Mouse (Mus musculus): ENCODE measurements around the gene Cpeb4.
"Not testable (repeated sequence)": the region's sequence is repeated elsewhere in the genome, so short reads cannot be mapped to it uniquely, and the experiment has no call there.

The Cpeb4 gene

DNA sequence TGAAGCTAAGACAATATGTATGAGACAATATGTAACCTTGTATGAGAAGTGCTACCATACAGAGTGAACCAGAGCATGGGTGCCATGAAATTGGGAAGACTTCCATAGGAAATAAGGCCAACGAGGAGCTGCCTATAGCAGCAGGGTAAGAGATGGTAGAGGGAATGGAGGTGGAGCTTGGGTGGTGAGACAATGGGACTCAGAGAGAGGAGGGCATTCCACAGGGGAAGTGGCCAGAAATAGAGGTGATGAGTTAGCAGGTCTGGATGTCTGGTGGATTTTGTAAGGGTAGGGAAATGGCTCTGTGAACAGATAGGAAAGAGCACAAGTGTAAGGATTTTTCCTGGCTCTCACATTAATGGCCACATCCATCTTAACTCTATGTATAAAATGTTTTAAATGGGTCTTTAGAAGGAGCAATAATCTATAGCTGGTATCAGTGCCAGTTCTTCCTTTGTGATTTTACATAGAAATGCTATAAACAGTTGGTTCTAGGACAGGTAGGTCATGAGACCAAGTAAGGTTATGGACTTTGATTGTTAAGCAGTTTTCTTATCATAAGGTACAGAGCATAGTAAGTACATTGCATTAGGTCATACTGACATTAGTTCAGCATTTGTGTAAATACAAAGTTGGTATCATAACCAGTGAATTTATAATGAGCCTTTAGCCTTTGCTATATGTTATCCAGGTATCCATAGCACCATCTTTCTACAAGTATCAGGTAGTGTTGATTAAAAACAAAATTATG lies 30.4 kb downstream of the Cpeb4 start:
- no peak for DNase-seq

DNA sequence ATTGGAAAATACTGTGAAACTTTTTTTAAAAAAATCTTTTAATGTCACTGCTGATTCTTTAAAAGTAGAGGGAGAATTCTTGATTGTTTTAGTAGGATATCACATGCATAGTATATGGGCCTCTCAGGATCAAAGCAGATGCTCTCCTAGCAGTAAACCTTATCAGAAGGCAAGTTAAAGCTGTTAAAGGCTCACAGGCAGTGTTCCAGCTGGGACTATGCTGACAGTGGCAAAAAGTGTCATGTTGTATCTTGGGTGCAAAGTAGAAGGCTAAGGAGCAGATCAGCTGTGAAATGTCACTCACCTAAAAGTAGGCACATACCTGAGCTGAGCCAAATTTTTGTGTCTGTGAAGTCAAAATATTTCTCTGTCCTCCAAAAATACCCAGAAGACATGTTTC lies 34.5 kb downstream of the Cpeb4 start:
- no peak for DNase-seq

DNA sequence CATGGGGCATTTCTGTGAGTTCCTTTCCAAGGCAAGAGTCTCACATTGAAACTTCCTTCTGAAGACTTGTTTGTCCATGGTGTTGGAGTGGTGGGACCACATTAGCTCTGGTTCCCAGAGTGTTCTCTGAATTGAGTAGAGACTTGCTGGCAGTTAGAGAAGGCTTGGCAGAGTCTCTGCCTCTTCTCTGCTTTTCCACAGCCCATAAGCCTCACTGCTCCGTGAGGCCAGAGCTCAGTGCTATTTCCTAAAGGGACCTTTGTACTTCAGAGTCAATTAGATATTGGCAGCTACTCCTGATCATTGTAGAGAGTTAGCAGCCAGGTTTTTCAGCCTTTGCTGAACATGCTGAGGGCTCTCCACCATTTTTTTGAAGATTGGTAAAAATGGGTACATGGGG lies 35.6 kb downstream of the Cpeb4 start:
- no peak for DNase-seq

DNA sequence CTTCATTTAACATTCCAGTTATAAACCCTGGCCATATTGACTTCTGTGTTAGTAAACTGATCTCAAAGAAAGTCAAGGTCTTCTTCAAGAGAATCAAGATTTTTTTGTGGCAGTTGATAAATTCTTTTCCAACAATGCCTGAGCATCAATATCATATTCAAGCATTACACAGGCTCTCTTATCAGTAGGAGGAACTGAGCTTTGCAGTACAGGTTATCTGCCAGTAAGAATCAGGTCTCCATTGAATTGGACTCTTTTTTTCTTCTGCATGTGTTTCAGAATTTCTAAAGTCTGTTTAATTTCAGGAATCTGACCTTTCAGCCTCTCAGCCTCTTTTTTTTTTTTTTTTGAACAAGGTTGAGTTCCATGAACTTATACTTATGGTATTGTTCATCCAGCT lies 40.9 kb downstream of the Cpeb4 start:
- DNase-seq, result no peak

DNA sequence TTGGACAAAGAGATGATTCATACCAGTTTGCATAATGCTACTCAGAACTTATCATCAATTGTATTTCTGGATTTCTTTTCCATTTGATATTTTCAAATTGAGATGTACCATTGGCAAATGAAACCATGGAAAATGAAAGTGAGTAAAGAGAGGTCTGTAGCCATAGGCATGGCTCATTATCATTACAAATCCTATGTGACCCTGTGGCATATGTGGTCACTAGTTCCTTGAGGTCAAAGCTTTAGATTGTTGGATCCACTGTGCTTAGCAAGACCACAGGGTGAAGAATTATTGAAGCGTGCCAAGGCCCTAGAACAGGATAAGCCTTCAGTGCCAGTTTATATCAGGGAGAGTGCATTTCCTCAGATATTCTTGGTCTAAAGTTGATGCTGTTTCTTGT lies 45.8 kb downstream of the Cpeb4 start:
- DNase-seq, result no peak

DNA sequence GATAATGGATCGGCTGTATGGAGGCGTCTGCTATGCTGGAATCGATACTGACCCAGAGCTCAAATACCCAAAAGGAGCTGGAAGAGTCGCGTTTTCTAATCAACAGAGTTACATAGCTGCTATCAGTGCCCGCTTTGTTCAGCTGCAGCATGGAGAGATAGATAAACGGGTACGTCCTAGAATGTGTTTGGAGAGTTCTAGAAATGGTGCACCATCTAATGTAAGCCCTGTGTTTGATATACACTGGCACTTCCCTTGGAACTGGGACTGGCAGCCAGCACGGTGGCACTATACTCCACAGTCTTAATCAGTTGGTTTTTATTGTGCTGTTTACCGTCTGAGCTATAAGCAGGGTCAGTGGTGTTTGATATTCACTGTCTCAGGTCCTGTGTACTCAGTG lies 58.0 kb downstream of the Cpeb4 start:
- no peak for DNase-seq

DNA sequence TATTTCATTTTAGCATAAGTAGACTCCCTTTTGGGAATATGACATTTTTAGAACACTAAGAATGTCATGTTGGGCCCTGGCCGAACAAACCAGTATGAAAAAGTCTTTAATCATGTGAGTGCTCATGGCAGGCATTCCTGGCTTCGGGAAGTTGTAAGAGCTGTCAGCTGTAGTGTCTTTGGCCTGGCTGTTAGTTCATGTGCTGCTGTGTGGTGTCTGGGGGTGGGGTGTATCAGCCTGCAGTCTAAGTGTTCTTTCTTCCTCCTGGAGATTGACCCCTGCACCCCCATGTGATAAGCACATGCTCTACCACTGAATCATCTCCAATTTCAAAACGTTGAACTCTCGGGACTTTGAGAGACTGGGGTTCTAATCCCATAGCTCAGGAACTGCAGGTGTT lies 63.6 kb downstream of the Cpeb4 start:
- DNase-seq, result no peak

DNA sequence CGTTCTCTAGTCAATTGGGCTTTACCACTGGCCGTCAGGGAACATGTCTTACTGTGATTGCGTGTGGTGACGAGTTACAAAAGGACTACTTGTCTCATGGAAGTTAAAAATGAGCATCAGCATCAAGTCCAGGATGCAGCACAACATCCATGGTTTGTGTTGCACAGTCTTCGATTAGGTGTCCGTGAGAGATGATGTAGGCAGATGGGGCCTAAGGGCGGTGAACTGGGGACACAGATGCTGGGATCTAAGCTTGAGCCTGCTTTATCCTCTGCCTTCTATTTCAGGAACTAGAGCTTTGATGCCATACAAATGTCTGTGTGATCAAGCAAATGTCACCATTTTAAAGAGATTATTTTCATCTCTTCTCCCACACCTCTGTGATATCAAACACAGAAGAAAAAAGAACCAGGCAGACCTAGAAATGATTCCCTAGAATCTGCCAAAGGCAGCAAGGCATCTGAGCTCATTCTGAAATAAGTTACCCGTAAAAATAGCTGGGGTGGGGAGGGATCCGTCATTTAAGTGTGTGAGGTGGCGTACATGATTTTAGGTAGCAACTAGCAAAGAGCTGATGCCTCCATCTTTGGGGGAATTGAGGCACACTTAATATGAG lies 65.0 kb downstream of the Cpeb4 start:
- no peak for DNase-seq

DNA sequence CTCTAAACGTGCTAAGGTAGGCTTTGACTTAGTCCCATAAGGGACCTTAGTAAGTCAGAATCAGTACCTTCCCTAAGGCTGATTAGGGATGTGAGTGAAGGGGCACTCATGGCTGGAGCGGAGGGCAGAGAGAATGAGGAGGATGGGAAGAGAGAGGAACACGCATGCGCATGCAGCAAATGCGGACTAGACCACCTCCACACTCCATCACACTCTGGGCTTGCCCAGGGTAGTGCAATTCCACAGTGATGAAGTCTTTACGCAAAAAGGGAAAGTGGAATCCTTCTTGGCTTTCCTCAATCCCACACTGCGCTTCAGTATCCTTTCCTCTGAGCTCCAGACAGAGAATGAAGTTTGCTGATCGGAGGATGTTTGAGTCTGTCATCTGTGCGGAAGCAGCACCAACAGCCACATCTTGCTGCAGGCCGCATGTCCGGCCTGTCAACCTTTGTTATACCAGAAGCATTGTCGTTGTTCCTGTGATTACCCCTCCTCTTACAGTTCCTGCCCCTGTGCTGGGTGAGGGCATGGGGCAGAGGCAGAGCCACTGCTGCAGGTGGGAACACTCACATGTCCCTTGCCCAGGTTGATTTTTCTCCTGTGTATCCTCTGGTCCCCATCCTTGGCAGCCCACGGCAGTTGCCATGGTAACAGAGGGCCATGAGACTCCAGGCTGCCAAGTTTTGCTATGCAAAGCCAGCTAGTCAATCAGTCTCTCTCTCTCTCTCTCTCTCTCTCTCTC lies 69.1 kb downstream of the Cpeb4 start:
- no peak for DNase-seq

DNA sequence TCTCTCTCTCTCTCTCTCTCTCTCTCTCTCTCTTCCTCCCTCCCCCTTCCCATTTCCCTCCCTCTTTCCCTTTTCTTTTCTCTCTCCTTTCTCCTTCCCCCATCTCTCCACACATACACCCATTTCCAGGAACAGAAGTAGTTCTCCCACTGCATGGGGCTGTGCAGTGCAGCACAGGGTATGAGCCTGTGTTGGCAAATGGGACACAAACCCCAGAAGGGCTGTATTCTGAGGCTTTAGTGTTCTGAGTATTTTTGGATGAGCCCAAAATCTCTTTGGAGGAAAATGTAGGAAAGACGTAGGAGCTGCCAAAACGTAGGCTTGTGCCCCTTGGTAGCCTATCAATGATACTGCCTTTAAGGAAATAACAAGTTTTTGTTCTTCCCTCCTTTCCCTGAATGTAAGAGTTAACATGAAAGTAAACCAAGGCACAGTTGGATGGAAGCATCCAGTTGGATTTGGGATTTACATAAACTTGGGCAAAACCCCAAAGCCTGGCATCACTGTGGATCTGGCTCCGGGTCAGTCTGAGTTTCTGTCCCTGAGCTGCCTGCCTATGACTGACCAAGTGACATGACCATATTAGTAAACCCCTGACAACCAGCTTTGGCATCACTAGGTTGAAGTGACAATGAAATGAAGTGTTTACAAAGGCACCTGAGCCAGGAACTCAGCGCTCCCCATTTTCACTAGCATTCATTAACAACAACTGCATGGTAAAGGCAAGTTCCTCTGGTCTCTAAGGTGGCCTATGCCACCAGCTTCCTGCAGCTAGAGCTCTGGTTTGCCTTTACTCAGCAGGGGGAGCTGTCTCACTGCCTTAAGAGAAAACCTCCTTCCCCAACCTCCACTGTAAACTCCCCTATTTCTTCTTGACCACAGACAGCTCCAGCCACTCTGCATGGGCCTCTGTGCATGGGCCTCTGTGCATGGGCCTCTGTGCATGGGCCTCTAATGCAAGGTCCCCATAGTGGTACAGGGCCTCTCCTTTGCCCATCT lies 69.9 kb downstream of the Cpeb4 start:
- peak; percentile 73 for DNase-seq

DNA sequence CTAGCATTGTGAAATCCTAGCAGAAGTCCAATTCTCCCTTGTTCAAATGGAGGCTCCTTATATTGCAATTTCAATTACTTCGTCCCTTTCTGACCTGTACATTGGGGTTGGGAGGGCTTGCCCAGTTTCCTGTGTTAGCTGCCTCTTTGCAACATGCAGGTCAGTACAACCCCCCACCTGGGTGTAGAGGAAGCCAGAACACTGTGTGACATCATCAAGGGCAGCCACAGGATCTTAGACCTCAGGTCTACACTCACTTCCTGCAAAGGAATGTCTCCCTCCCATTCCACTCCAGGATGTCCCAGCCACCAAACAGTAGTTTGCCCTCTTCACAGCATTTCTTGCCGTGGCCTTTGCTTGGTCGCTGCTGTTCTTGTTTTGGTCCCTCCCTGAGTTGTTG lies 73.5 kb downstream of the Cpeb4 start:
- DNase-seq, result peak; percentile 44

DNA sequence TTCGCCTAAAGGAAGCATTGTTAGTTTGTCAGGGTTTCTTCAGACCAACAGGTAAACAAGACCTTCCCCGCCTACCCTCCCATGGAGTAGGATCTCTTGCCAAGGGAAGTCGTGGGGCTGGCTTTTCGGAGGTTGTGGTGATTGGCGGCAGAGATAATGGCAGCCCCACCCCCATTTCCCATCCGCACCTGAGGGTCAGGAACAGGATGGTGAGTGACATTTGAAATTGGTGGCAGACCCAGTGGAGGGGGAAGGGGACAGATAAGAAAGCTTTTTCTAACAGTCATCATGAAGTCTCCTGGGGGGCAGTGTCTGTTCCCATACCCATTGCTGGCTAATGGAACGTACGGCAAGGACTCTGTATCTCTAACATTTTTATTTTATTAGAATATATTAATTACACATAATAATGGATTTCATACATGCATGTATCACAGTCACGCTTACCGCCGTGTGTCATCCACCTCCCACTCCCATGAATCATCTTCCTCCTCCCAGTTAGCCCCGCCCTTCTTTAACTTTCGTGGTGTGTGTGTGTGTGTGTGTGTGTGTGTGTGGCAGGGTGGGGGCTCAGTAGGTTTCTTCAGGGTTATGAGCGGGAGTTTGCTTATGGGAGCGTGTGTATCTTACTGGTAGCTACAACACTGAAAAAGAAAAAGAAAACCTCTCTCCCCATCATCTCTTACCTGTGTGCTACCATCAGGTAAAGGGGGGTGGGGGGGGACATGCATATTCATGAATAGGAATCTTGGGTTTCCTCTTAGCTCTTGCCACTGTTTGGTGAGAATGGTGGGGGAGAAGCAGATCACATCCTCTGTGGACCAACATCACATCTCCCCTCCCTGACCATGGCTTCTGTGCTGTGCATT lies 76.7 kb downstream of the Cpeb4 start:
- DNase-seq, result peak; percentile 38

DNA sequence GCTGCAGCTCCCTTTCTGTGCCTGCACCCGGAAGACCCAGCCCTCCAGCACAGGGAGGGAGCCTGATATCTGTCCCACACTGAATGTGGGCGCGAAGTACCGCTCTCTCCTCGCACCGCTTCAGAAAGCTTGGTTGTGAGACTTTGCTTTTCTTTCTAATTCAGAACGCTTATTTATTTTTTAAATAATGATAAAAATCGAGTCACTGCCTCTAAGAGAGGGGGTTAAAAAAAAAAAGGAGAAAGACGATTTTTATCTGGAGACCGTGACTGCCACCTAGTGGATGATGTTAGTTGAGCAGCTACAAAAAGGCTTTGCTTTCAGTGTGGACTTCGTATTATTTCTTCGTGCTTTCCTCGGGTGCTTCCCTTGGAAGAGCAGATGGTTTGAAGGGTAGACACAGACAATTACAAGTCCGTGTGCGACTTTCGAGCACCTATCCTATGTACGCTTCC lies 77.3 kb downstream of the Cpeb4 start:
- DNase-seq, result peak; percentile 75

DNA sequence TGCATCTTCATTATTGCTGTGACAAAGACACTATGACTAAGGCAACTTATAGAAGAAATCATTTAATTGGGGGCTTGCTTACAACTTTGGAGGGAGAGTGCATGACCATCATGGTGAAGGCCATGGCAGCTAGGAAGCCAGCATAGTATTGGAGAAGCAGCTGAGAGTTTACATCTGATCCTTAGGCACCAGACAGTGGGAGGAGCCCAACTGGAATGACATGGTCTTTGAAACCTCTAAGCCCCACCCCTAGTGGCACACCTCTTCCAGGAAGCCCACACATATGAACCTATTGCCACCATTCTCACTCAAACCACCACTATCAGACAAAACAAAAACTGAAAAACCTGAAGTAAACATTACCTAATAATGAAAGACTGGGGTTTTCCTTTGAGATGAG lies 88.1 kb downstream of the Cpeb4 start:
- DNase-seq, result no peak

DNA sequence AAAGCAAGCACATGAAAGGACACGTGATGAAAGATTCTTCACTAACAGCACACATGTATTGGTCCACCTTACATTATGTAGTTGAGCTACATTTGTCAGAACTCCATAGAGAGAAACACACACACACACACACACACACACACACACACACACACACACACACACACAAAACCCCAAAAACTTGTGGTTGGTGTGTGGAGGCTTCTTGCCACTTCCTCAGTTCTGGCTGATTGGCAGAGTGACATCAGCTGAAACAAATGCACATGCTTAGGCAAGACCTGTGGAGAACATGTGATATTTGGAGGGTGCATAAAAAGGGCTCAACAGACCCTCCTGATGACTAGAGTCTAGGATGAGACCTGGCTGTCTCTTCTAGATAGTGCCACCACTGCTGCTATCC lies 92.0 kb downstream of the Cpeb4 start:
- DNase-seq, result no peak

DNA sequence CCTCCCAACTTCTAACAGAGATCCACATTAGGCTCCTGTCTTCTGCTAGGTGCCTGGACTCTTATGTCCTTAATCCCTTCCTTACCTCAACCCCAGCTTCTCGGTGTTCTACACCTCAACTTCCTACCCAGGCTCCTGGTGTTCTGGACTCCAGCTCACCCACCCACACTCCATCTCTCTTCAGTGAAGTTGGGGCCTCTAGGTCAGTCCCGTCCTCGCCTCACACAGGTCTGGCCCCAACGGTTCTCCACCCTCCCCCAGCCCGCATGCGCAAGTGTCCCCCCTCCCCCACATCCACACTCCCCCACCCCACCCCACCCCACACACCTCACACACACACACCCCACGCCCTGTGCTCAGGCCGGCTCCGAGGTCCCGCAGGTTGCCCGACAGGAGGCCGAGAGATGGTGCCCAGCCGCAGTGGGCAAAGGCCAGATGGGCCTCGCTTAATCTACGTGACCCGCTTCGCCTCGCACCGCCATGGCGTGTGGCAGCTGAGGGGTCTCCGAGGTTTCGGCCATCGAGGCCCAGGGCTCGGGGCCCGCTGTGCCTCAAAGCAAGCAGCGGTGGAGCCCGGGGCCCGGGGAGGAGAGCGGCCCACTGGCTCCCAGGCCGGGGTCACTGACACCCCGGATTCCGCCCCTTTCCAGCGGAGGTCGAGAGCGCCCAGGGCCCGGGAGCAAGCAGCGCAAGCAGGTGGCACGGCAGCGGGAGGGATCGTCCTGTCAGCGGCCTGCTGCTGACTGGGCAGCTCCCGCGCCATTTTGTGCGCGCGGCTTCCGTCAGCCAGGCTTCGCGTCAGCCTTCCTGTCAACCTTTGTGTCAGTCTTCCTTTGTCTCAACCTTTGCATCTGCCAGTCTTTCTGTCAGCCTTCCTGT lies 93.5 kb downstream of the Cpeb4 start, which contains the start of gene 4930524B15Rik:
Gene 4930524B15Rik (plus strand): TSS at position 337 of the 879 bp plus-strand sequence.
- DNase-seq, result no peak

DNA sequence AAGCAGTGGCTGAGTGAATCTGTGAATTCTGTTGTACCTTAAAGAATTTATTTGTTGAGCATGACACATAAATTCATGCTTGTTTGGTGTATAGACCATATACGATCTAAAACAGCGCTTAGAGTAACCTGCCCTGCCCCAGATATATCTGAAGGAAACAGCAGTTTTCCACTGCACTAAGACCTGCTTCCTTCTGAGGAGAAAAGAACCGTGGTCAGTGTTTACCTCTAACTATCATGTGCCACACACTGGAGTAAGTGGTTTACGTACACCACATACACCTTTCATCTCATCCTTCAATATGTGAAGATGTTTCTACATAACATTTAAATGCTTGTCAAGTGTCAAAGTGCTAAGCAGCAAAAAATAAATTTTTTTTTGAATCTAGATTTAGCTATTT lies 102.1 kb downstream of the Cpeb4 start:
- DNase-seq, result no peak

DNA sequence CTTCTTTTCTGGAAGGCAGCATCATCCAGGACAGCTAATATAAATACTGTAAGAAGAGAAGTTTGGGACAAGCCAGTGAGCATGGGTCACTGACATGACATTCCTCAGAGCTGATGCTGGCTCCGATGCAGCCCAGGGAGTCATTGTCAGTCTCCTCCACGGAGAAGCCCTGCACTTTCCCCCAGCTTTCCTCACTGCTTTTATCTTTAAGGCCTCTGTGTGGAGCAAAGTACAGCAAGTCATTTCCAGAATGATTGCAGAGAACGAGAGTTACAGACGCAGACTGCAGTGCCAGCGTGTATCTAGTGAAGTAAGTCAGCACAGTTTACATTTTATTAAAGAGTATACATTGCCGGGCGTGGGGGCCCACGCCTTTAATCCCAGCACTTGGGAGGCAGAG lies 102.8 kb downstream of the Cpeb4 start:
- DNase-seq, result no peak

DNA sequence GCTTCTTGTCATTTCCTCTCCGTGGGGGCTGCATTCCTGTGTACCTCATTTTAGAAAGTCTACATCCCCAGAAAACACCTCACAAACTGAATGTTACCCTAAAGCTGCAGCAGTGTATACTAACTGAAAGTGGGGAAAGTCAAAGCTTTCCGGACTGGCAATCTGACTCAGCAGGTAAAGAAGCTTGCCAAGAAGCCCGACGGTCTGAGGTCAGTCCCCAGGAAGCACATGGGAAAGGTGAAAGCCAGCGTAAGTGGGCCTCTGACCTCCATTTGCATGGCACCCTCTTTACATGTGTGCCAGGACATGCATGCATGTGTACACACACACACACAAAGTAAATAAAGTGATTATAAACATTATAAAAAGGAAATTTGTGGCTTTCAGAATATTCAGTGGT lies 103.7 kb downstream of the Cpeb4 start:
- DNase-seq, result no peak

DNA sequence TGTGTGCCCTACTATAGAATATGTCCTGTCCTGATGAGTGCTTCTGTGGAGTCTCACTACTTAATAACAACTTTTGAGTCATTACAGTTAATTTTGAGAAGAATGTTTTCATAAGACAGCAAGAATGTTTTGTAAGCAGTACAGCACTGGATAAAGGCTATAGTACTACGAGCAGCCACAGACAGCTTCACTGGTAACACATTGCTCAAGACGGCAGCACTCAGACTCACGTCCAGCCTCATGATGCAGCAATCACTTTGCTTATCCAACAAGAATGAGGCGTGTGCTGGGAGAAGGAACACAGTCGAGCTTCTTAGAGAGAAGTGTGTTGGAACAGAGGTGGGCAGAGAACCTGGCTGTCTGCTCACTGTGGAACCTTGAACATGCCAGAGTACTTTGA lies 104.1 kb downstream of the Cpeb4 start:
- no peak for DNase-seq

DNA sequence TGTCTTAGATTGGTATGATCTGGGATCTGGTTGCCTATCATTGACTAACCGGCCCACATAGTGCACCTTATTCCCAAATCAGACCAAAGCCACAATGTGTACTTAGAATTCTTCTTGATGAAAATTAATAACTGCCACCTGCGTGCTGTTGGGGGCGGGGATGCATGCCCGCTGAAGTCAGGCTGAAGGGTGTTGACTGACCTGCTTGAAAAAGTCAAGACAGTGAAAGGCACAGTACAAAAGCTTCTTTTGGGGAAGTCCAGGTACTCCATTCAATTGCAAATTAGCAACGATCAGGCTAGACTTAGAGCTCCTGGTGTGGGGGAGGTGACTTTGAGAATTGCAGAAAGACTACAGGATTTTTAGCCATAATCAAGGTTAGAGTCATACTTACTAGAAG lies 108.1 kb downstream of the Cpeb4 start:
- DNase-seq, result not testable (repeated sequence)
